Mouse (Mus musculus): ENCODE results near the gene Lpgat1.

Lpgat1 gene

DNA sequence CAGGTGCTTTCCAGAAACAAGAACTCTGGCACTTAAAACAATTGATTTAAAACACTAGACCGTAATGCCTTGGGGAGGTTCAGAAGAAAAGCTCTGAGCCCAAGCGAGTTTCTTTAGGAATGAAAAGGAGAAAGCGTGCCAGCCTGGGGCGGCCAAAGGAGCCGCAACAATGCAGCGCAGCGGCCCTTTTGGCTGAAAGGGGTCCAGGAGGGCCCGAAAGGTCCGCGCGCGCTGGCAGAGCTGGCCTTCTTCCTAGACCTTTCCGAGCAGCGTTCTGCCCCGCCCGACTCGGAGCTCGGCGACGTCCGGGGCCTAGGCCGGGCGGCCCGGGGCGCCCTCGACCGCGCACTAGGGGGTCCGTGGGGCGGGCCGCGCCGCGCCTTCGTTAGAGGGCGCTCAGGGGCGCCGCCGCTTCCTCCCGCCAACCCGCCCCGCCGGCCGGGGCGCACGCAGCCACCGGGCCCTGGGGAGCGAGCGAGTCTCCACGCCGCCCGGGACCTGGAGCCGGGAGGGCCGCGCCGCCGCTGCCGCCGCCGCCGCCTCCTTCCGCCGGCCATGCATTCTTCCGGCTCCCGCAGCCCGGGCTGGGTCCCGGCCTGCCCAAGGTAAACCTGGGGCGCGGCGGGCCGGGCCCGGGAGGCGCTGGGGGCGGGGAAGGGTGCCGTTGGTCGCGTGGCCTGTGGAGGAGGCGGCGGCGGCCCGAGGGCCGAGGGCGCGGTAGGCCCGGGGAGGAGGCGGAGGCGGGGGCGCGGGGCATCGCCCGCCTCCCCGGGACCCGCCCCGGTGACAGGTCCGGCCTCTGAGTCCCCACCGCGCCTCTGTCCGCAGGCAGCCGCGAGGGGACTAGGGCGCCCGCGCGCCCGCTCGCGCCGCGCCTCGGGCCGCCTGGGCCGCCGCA lies at the start of gene Lpgat1:
Lpgat1 (plus strand) TSS at position 234 of the 898 bp plus-strand sequence.
- DNase-seq (ENCODE audit: low spot score in 2 of 2): peak; percentile 46 to 58

DNA sequence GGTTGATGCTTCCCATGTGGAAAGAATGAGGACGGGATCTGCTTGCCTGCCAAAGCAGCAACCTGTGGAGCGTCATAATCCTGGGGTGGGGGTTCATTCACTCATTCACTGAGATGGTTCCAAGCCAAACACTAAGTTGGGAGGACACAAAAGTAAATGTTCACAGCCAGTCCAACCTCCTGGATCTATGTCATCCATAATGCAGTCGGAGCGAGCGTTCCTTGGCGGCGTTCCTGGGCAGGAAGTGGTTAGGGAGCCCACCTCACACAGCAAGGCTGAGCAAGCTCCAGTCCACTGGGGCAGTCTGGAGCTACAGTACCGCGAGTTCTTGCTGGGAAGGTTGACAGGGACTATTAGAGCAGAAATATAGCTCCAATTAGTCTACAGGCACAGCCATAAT lies 49.6 kb upstream of the Lpgat1 start:
- DNase-seq (ENCODE audit: low spot score in 2 of 2): no peak

- no peak for DNase-seq (ENCODE audit: low spot score in 2 of 2)
Observed at GRCm38 (mm10) chr1:191674071-191674470, 43.6 kb upstream of the Lpgat1 start.

- DNase-seq (ENCODE audit: low spot score in 2 of 2): no peak
Observed at GRCm38 (mm10) chr1:191681633-191682032, 36.0 kb upstream of the Lpgat1 start.

DNA sequence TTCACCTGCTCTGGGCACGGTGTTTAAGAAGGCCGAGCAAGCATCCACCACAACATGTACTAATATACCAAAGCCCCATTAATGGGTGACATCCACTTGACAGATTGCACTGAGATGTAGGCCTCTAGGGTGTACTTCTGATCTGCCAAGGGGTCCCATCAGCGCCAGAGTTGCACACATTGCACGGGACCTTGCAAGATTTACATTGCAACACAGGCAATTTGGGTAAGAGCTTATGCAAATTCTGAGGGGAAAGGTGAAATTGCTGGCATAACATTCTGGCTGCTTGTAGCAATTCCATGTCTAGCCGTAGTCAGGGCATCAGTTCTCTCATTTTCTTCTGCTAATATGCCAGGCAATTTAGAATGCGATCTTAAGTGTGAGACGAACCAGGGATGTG lies 30.1 kb upstream of the Lpgat1 start:
- no peak for DNase-seq (ENCODE audit: low spot score in 2 of 2)

DNA sequence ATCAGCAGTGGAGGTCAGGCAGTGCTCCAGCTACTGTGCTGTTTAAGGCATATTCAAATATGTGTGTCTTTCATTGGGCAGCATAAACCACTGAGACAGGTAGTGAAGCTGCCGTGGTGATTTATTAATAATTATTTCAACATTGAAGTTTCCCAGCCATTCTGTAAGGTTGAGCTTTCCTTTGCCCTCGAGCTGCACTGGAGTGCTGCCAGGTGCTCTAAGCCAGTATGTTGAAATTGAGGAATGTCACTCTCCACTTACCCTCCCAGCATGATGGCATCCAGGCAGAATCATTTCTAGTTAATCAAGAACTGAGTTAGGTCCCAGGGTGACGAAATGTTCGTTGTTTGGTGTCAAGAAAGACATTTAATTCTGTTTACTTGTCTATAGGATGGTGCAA lies 24.4 kb upstream of the Lpgat1 start:
- DNase-seq (ENCODE audit: low spot score in 2 of 2): no peak

DNA sequence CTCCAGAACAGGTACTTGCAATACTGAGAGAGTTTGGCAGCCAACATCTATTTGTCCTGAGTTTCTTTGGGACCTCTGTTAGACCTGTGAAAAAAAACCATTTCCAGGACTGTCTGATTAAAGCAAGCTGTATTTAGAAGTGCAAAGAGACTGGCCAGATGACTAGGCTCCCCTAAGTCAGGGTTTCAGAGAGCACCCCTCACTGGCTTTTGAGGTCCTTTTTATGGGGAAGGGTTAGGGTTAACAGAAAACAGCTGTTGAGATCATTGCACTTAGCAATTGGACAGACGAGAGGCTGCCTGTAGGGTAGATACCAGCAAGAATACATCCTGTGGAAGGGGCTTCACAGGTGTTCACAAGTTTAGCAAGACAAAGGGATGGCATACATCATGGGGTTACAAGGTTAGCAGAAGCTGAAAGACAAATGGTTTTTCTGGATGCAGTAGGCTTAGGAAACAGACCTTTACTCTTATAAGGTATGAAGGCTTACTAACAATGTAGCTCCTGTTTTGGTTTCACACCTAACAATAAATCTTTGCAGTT lies 19.3 kb upstream of the Lpgat1 start:
- no peak for DNase-seq (ENCODE audit: low spot score in 2 of 2)

DNA sequence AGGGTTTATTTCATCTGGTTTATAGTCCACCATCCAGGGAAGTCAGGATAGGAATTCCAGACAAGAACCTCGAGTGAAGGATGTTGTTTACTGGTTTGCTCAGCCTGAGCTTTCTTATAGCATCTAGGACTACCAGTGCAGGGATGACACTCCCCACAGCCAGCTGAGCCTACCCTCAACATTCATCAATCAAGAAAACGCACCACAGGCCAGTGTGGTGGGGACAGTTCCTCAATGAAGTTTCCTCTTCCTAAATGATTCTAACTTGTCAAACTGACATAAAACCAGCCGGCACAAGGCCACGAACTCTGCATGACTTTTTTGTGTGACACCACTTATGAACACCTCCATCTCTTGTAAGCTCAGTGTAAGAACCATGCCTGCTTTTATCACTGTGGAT lies 13.1 kb upstream of the Lpgat1 start:
- no peak for DNase-seq (ENCODE audit: low spot score in 2 of 2)

DNA sequence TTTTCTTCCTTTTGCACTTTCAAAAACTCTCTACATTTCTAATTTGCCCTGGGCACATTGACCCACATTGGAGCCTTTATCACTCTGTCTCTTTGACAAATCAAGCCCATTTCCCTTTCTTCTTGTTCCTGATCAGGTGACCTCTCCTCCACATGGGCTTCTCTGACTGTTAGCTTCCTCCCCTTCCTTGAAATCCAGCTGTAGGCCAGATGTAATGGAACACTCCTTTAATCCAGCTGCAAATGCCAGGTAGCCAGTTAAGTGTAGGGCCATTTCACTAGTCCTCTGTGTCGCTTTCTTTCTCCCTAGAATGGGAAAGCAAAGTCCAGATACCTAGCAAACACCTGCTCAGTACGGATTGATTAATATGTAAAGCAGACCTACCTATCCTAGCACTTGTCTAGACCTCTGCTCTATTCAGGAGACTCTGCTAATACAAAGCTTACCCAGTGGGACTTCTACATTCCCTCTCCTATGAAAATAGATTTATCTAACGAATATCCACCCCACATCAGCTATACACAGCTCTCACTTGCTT lies 11.0 kb upstream of the Lpgat1 start:
- DNase-seq (ENCODE audit: low spot score in 2 of 2): no peak

DNA sequence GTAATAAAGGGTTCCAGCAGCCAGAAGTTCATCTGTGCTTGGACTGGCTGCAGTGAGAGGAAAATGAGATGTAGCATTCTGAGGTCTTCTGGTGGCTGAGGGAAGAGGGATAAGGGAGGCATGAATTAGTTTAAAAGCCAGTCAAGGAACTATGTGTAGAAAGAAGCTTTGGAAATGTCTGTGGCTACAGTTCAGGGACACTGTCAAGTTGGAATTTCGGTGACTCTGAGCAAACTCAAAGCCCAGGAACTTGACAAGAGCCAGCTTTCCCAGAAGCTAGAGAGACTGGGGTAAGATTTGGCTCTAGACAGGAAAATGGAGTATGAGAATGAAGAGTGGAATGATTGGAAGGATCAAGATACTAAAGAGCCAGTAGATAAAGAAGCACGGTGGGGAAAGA lies 7.8 kb upstream of the Lpgat1 start:
- DNase-seq (ENCODE audit: low spot score in 2 of 2): no peak

DNA sequence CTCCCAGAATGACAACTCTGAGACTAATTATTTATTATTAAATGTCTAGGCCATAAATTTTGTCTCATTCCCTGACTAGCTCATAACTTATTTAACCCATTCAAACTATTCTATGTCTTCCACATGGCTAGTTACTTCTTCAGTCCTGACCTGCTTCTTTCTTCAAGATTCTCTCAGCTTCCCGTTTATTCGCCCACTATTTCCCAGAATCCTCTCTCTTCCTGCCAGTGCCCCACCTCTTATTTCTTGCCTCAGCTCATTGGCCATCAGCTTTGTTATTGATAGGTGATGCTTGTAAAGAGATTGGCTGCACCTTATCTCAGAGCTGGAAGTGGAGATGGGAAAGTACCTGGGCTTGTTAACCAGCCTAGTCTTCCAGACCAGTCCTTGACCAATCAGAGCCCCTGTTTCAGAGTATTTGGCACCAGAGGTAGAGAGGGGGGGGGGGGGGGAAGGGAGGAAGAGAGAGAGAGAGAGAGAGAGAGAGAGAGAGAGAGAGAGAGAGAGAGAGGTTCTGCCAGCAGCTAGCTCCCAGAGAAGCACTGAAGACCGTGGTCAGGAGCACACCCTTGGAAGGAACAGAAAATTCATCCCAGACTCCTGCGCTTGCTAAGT lies 5.3 kb upstream of the Lpgat1 start:
- no peak for DNase-seq (ENCODE audit: low spot score in 2 of 2)

DNA sequence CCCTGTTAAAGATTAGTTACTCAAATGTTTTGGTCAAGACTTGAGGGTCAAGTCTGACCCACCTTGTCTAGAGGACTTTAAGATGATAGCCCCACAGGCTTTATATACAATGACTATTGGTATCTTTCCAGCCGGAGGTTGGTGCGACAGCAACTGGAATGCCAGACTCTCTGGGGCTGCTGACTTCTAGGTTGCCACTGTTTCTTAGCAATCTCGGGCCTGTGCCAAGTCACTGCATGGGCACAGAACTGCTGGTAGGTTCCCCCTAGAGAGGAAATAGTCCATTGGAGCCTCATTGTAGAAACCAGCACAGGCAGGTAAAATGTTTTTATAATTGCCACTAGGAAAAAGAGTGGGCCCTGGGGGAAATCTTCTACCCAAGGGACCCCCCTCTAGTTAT lies 3.8 kb upstream of the Lpgat1 start:
- DNase-seq (ENCODE audit: low spot score in 2 of 2): no peak

DNA sequence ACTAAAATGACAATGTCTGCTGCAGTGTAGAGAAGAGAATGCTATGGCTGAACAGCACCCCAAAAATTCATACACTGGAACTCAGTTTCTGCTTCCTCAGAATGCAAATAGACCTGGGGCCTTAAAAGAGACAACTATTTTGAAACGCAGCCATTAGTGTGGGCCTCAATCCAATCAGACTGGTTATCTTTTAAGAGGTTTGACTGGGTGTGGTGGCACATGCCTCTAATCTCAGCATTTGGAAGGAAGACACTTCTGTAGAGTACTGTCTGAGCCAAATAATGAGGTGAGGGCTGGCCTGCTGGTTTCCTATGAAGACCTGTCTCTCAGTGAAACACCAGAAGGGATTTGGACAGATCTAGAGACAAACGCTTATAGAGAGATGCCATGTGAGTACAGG lies 2.5 kb upstream of the Lpgat1 start:
- DNase-seq (ENCODE audit: low spot score in 2 of 2): no peak

- no peak for DNase-seq (ENCODE audit: low spot score in 2 of 2)
Observed at GRCm38 (mm10) chr1:191717141-191717540, 493 bp upstream of the Lpgat1 start.

DNA sequence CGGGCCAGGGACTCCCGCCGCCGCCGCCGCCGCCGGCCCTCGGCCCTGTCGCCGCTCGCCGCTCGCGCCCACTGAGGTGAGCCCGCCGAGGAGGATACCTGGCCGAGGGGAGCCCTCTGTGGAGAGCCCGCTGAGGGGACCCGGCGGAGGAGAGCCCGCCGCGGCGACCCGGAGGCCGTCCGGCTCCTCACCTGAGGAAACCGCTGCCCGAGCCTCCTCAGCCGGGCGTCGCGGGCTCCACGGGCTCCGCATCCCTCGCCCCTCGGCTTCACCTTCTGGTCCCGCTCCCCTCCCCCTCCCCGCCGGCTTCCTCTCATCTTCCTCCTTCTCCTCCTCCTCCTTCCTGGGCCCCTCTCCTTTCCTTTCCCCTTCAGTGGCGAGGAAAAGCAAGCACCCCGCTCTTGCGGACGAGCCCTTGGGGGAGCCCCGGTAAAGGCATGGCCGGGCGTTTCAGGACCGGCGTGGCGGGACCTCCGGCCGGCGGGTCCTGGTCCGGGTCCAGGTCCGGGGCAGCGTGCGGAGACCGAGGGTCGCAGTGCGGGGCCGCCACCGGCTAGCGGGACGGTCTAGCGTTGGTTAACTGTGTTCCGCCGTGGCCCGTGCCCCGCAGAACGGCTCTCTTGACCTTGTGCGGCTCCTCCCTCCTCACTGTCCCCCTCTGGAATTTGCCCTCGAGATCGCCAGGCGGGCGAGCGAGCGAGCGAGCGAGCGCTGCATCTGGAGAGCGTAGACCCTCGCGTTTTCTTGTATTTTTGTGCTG lies 1.1 kb downstream of the Lpgat1 start:
- DNase-seq (ENCODE audit: low spot score in 2 of 2): peak; percentile 7 to 11

DNA sequence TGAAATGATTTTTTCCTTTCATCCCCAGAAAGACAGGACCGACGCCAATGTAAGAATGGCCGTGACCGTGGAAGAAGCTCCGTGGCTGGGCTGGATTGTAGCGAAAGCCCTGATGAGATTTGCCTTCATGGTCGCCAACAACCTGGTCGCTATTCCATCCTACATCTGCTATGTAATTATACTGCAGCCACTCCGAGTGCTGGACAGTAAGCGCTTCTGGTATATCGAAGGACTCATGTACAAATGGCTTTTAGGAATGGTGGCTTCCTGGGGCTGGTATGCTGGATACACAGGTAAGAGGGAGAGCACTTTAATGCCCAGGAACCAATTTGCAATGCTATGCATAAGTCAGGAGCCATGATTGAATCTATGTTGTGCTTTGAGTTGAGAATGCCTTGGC lies 1.7 kb downstream of the Lpgat1 start:
- DNase-seq (ENCODE audit: low spot score in 2 of 2): no peak

DNA sequence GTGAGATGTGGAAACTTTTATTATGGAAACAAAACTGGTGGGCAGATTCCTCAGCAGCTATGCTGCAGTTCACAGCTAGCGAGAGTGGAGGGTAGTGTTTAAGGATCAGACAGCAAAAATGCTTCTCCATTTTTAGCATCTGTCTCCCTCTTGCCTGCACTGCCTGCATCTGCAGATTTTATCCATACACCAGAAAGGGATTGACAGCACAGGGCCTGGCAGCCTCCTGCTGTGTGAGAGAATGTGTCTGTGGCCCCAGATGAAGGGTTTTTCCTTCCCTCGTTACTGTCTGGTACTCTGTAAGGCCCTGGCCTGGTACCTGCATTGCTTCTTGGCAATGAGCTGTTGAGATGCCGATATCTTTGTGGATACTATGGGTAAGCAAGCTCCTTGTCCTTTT lies 2.8 kb downstream of the Lpgat1 start:
- DNase-seq (ENCODE audit: low spot score in 2 of 2): no peak

- DNase-seq (ENCODE audit: low spot score in 2 of 2): no peak
Observed at GRCm38 (mm10) chr1:191722706-191723105, 5.1 kb downstream of the Lpgat1 start.

DNA sequence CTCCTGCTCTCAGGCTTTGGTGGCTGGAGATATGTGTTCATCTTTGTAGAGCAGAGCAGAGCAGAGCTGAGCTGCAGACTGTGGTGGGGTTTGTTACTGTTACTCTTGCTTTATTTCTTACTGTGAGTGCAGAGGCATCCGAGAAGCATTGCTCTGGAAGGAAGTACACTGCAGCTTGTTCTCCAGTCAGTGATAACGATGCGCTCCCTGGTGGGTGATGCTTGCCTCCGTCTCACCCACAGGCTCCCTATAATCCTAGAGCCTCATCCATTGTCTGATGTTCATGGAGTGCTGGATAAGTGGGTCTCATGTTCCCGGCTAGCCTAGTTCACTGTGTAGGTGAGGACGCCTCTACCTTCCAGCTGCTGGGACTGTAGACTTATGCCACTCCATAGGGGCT lies 6.0 kb downstream of the Lpgat1 start:
- no peak for DNase-seq (ENCODE audit: low spot score in 2 of 2)

DNA sequence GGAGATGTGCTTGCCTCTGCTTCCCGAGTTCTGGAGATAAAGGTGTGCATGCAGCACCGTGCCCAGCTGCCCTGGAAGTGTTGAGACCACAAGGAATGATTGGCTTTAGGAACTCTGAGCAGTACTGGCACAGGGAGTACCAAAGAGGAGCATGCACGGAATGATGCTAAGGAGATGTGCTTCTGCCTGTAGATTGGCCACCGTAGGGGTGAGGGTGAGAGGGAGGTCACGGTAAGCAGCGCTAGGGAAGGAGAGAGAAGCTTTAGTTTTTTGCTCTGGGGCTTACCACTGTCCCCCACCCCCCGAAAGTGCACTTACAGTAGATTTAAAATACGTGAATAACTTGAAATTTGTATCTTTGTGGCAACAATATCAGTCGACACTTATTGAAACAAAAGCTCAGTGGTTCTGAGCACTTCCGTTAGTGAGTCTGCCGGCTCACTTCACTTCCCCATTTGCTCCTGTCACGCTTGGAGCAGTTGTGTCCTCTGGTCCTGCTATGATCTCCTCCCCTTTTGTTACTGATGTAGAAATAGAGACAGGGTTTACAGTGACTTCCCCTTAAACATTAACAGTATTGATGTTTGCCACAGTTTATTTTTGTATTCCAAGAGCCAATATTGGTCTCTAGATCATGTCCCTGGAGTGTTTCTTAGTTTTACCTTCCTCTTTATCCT lies 6.9 kb downstream of the Lpgat1 start:
- peak in 1 of 2 experiments; percentile 53 for DNase-seq (ENCODE audit: low spot score in 2 of 2)

- no peak for DNase-seq (ENCODE audit: low spot score in 2 of 2)
Observed at GRCm38 (mm10) chr1:191732623-191733022, 15.0 kb downstream of the Lpgat1 start.

All from natural killer cell, adult 2 months (primary cell).